Mouse (Mus musculus): ENCODE measurements around the gene Ott. TPM values are rescaled to one million over a fixed set of nuclear protein-coding genes. Genes with fewer than 3 reads are reported as not detected.
"Not testable (repeated sequence)": the region's sequence is repeated elsewhere in the genome, so short reads cannot be mapped to it uniquely, and the experiment has no call there.

Ott gene
- polyA plus RNA-seq (2015; fragmentation: Nextera tagmentation; extraction: Ambion mirVana), result not detected in 2 replicates

- H3K36me3 ChIP-seq (ENCODE audit: insufficient read depth, low read length); H3K9ac ChIP-seq (ENCODE audit: low read depth, low read length); H3K27me3 ChIP-seq (ENCODE audit: insufficient read depth, low read length); DNase-seq (ENCODE audit: low spot score); H3K9me3 ChIP-seq (replicated peaks; ENCODE audit: low read length); H3K27ac ChIP-seq; H3K4me2 ChIP-seq (ENCODE audit: low read length); H3K4me3 ChIP-seq (replicated peaks; ENCODE audit: low read depth, low read length); H3K4me1 ChIP-seq (replicated peaks; ENCODE audit: insufficient read depth, low read length); ATAC-seq (replicated peaks; ENCODE audit: low FRiP score, low read depth): not testable (repeated sequence)
- WGBS, result no CpG with 5 or more reads among the region's 5 CpGs
Observed at GRCm38 (mm10) chrX:149073982-149074381, at the start of gene Ott. Ott (plus strand) TSS chrX:149074282.

Other genes starting within 250 kb of the Ott start
- gene Luzp4, start 216.6 kb upstream of the Ott start, polyA plus RNA-seq (2015; fragmentation: Nextera tagmentation; extraction: Ambion mirVana), result not detected in 2 replicates
- not detected in 2 replicates for gene Gm15093, start 198.1 kb downstream of the Ott start, polyA plus RNA-seq (2015; fragmentation: Nextera tagmentation; extraction: Ambion mirVana)

Data from kidney, postnatal 0 days (tissue).